Mouse (Mus musculus) olfactory bulb, adult 2 months (tissue): ENCODE measurements around the gene Cyp2u1.
A peak's percentile ranks its signal among the peaks of the same experiment; 100 is the strongest.

Experiments
- CTCF ChIP-seq: fragments of 200-500 bp; IDR thresholded peaks from 2 replicates; pipeline ENCODE4 v1.5.1; 2012; ENCODE audit warnings: low read depth, mild to moderate bottlenecking, low read length, moderate library complexity; ENCODE audit not compliant: insufficient read depth
- POLR2A ChIP-seq: fragments of 200-500 bp; IDR thresholded peaks from 2 replicates; pipeline ENCODE4 v1.6.1; 2012; ENCODE audit warnings: mild to moderate bottlenecking, low read depth, low read length, moderate library complexity; ENCODE audit not compliant: insufficient read depth

GRCm38 (mm10) chr3:131250978-131251377 is 52.0 kb downstream of the Cyp2u1 start:
- TF ChIP-seq CTCF (no peak), POLR2A (0 out of 2 replicates have a peak, but pooled peaks have one; percentile 13)
